8 mouse cellular contexts compared by ENCODE assay signal in genomic region chr3:120983556-120984270, GRCm38 (mm10).
A peak's percentile ranks its signal among the peaks of the same experiment; 100 is the strongest.
DNase-seq lines count a peak whose midpoint lies in the region; ATAC-seq and TF ChIP-seq lines count a peak whose summit lies in the region.
"Had no signal": no experiment of that assay in that cellular context is flagged by ENCODE, and none has a peak within 500 bp of the region (broad histone marks: within the 10 kb centered on the region; RNA-seq: fewer than 3 reads in every experiment).

No protein-coding gene starts in this region.

- no peak overlapping the region for H3K4me3 ChIP-seq in hindbrain, embryonic 10.5 days
- no peak overlapping the region for H3K4me3 ChIP-seq in limb, embryonic 11.5 days (ENCODE audit: low read depth, low read length)
- H3K4me3 ChIP-seq in liver, postnatal 0 days (ENCODE audit: low read depth, low read length): no peak overlapping the region

- ATAC-seq in limb, embryonic 11.5 days (ENCODE audit: insufficient number of reproducible peaks, low FRiP score, low TSS enrichment, low read depth): no peak
- ATAC-seq in liver, postnatal 0 days: no peak

- H3K27me3 ChIP-seq in hindbrain, embryonic 10.5 days (ENCODE audit: insufficient read depth, poor library complexity, severe bottlenecking): no peaks in the 10 kb centered on the region
- no peaks in the 10 kb centered on the region for H3K27me3 ChIP-seq in limb, embryonic 11.5 days (ENCODE audit: control insufficient read depth, insufficient read depth, low read length)
- H3K27me3 ChIP-seq in liver, postnatal 0 days (ENCODE audit: insufficient read depth, low read length): no peaks in the 10 kb centered on the region

- H3K4me1 ChIP-seq in hindbrain, embryonic 10.5 days (replicated peaks): peaks cover 18% of the 10 kb centered on the region
- 0 out of 2 replicates have a peak, but pooled peaks cover 3% of the 10 kb centered on the region for H3K4me1 ChIP-seq in limb, embryonic 11.5 days (ENCODE audit: control insufficient read depth, insufficient read depth, low read length)
- H3K4me1 ChIP-seq in liver, postnatal 0 days (ENCODE audit: insufficient read depth): no peaks in the 10 kb centered on the region

- intact Hi-C loops in gastrocnemius, postnatal 14 days (cut with DNase I; ENCODE audit: low total_unique reads): no loop called here

- no peaks in the 10 kb centered on the region for H3K36me3 ChIP-seq in hindbrain, embryonic 10.5 days
- H3K36me3 ChIP-seq in limb, embryonic 11.5 days (ENCODE audit: control insufficient read depth, insufficient read depth, low read length): no peaks in the 10 kb centered on the region
- H3K36me3 ChIP-seq in liver, postnatal 0 days (replicated peaks; ENCODE audit: insufficient read depth, low read length): no peaks in the 10 kb centered on the region

- H3K9ac ChIP-seq in limb, embryonic 11.5 days (ENCODE audit: low read length): no peak overlapping the region
- no peak overlapping the region for H3K9ac ChIP-seq in liver, postnatal 0 days (replicated peaks)
- H3K9ac ChIP-seq: liver, embryonic 14.5 days had no signal

- TF ChIP-seq CTCF in liver, postnatal 0 days (IDR thresholded peaks at IDR 0.05; ENCODE audit: low read depth): no peak

- peak; percentile 65 to 67 for DNase-seq in cerebellum, postnatal 25 days
- peak; percentile 36 for DNase-seq in hindbrain, embryonic 10.5 days (ENCODE audit: low spot score)
- DNase-seq in limb, embryonic 11.5 days (ENCODE audit: low spot score): peak; percentile 31
- DNase-seq in right cerebral cortex, postnatal 10 days (ENCODE audit: low spot score in 2 of 2): peak; percentile 65 to 81
- no peak for DNase-seq in gastrocnemius, postnatal 14 days
- DNase-seq in thymus, postnatal 4 days: no peak
- no peak for DNase-seq in liver, postnatal 0 days

- peak overlapping the region; percentile 82 for H3K27ac ChIP-seq in hindbrain, embryonic 10.5 days
- H3K27ac ChIP-seq in limb, embryonic 11.5 days (replicated peaks; ENCODE audit: low read depth, low read length): no peak overlapping the region
- no peak overlapping the region for H3K27ac ChIP-seq in liver, postnatal 0 days (ENCODE audit: low read depth)
- H3K27ac ChIP-seq: liver, embryonic 14.5 days had no signal

- no peaks in the 10 kb centered on the region for H3K9me3 ChIP-seq in hindbrain, embryonic 10.5 days
- H3K9me3 ChIP-seq in limb, embryonic 11.5 days (ENCODE audit: control insufficient read depth, low read length): no peaks in the 10 kb centered on the region
- no peaks in the 10 kb centered on the region for H3K9me3 ChIP-seq in liver, postnatal 0 days (ENCODE audit: low read length)

- 50% methylated on average over 17 of the region's 17 CpGs for WGBS in hindbrain, embryonic 10.5 days
- 54% methylated on average over 17 of the region's 17 CpGs for WGBS in limb, embryonic 11.5 days
- 65% methylated on average over 17 of the region's 17 CpGs for WGBS in liver, postnatal 0 days (ENCODE audit: insufficient replicate concordance)

- H3K4me2 ChIP-seq in limb, embryonic 11.5 days (ENCODE audit: low read depth, severe bottlenecking): no peak overlapping the region
- H3K4me2 ChIP-seq in liver, postnatal 0 days (ENCODE audit: low read depth, low read length): no peak overlapping the region

- no peak for TF ChIP-seq EP300 in liver, postnatal 0 days (IDR thresholded peaks at IDR 0.05; ENCODE audit: low read depth)

Comparison
In these comparisons a context has a peak if more than half of its experiments do, and no peak if none do; other contexts are left out.
1. DNase-seq: peak in cerebellum, postnatal 25 days (2 of 2), hindbrain, embryonic 10.5 days (single experiment), limb, embryonic 11.5 days (single experiment) and right cerebral cortex, postnatal 10 days (2 of 2); none in gastrocnemius, postnatal 14 days (single experiment), thymus, postnatal 4 days (single experiment) and liver, postnatal 0 days (single experiment).